11 mouse cellular contexts compared by ENCODE assay signal in the genomic region with DNA sequence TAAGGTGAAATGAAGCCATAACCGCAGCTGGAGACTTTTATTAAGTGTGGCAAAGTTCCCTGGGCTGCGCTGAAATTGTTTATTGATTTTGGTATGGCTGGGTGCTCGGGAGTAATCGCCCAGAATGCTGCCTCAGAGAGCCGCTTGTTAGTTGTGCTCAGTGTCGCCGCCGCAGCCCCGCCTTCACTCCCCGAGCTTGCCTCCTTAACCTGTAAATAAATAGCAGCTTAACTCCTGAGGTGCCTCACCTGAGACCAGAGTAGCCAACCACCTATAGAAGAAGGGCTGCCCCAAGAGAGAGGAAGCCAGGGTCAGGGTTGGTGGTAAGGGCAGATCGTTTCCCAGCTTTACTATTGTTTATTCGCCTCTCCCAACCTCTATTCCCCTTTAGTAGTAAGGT. TPM values are rescaled to one million over a fixed set of nuclear protein-coding genes. Genes with fewer than 3 reads are reported as not detected.
A peak's percentile ranks its signal among the peaks of the same experiment; 100 is the strongest.
DNase-seq lines count a peak whose midpoint lies in the region; ATAC-seq and TF ChIP-seq lines count a peak whose summit lies in the region.
"Had no signal": no experiment of that assay in that cellular context is flagged by ENCODE, and none has a peak within 500 bp of the region (broad histone marks: within the 10 kb centered on the region; RNA-seq: fewer than 3 reads in every experiment).

No protein-coding gene starts in this region.

- no peak for ATAC-seq in embryonic facial prominence, embryonic 11.5 days (replicated peaks; ENCODE audit: insufficient number of reproducible peaks, low FRiP score, low TSS enrichment, low read depth)
- ATAC-seq: activated CD4-positive, CD25-positive, alpha-beta regulatory T cell, adult 4 months had no signal

- no peak overlapping the region for H3K27ac ChIP-seq in kidney, adult 2 months (ENCODE audit: insufficient read depth, low read depth, low read length)
- H3K27ac ChIP-seq in embryonic facial prominence, embryonic 11.5 days (replicated peaks; ENCODE audit: low read depth, low read length) = no peak overlapping the region
- H3K27ac ChIP-seq: lung, embryonic 15.5 days had no signal

- no peaks in the 10 kb centered on the region for H3K36me3 ChIP-seq in kidney, adult 2 months (ENCODE audit: control insufficient read depth, insufficient read depth, low read length)
- no peaks in the 10 kb centered on the region for H3K36me3 ChIP-seq in embryonic facial prominence, embryonic 11.5 days (replicated peaks; ENCODE audit: control insufficient read depth, insufficient read depth, low read depth, low read length)
- H3K36me3 ChIP-seq: lung, embryonic 15.5 days had no signal

- TF ChIP-seq CTCF in kidney, adult 2 months (conservative IDR thresholded peaks at IDR 0.05; ENCODE audit: insufficient read depth, insufficient read length, low read depth, low read length) = no peak

- no peaks in the 10 kb centered on the region for H3K27me3 ChIP-seq in kidney, adult 2 months (replicated peaks; ENCODE audit: control insufficient read depth, insufficient read depth, low read length)
- H3K27me3 ChIP-seq in embryonic facial prominence, embryonic 11.5 days (ENCODE audit: control insufficient read depth, insufficient read depth, low read length) = no peaks in the 10 kb centered on the region

- H3K9ac ChIP-seq in embryonic facial prominence, embryonic 11.5 days (replicated peaks; ENCODE audit: low read length) = 0 out of 2 replicates have a peak overlapping the region, but pooled peaks have one; percentile 2
- H3K9ac ChIP-seq: lung, embryonic 15.5 days had no signal

- DNase-seq in kidney, adult 2 months = peak; percentile 12
- no peak for DNase-seq in kidney, adult 11 months
- DNase-seq in embryonic facial prominence, embryonic 11.5 days (ENCODE audit: low spot score) = peak; percentile 8
- peak; percentile 4 for DNase-seq in kidney, postnatal 14 days
- peak; percentile 46 for DNase-seq in retina, embryonic 14.5 days (ENCODE audit: low spot score)
- DNase-seq in layer of hippocampus, adult 11-12 months (ENCODE audit: low spot score) = no peak
- DNase-seq in cerebellum, postnatal 25 days = no peak
- DNase-seq: heart, postnatal 14 days; right cerebral cortex, postnatal 14 days had no signal

- no peaks in the 10 kb centered on the region for H3K4me1 ChIP-seq in kidney, adult 2 months (ENCODE audit: control insufficient read depth, insufficient read depth, low read length)
- no peaks in the 10 kb centered on the region; the same call in 1 of the 2 replicates for H3K4me1 ChIP-seq in embryonic facial prominence, embryonic 11.5 days (ENCODE audit: control insufficient read depth, insufficient read depth, low read length)
- H3K4me1 ChIP-seq: lung, embryonic 15.5 days had no signal

- 11% methylated on average over 12 of the region's 12 CpGs for WGBS in kidney, adult 2 months
- WGBS in embryonic facial prominence, embryonic 11.5 days = 13% methylated on average over 12 of the region's 12 CpGs

- no peak overlapping the region; the same call in 1 of the 2 replicates for H3K4me2 ChIP-seq in embryonic facial prominence, embryonic 11.5 days (ENCODE audit: low read depth, low read length)
- H3K4me2 ChIP-seq: lung, embryonic 15.5 days had no signal

- H3K4me3 ChIP-seq in kidney, adult 2 months (ENCODE audit: insufficient read depth, low read depth, low read length) = no peak overlapping the region
- no peak overlapping the region for H3K4me3 ChIP-seq in embryonic facial prominence, embryonic 11.5 days (ENCODE audit: low read depth, low read length)
- H3K4me3 ChIP-seq: lung, embryonic 15.5 days had no signal

- H3K9me3 ChIP-seq in embryonic facial prominence, embryonic 11.5 days (replicated peaks; ENCODE audit: control insufficient read depth, low read length) = no peaks in the 10 kb centered on the region
- H3K9me3 ChIP-seq: lung, embryonic 15.5 days had no signal

- TF ChIP-seq POLR2A in kidney, adult 2 months (IDR thresholded peaks at IDR 0.05; ENCODE audit: low read depth, low read length) = no peak

RNA-seq across cellular contexts. Expression of gene Esrrb, which starts 40.3 kb away (rescaled TPM):
- 16.7 and 21.5 TPM in 2 replicates for polyA plus RNA-seq in kidney, adult 2 months (2012; rRNA removed)
- polyA plus RNA-seq in embryonic facial prominence, embryonic 11.5 days (2014; fragmentation: Nextera tagmentation; extraction: Ambion mirVana) = 0.14 and 0.38 TPM in 2 replicates
- polyA plus RNA-seq: activated CD4-positive, CD25-positive, alpha-beta regulatory T cell, adult 4 months had no signal

Comparison
In these comparisons a context has a peak if more than half of its experiments do, and no peak if none do; other contexts are left out.
1. DNase-seq: peak in kidney, adult 2 months (single experiment), embryonic facial prominence, embryonic 11.5 days (single experiment), kidney, postnatal 14 days (single experiment) and retina, embryonic 14.5 days (single experiment); none in kidney, adult 11 months (single experiment), layer of hippocampus, adult 11-12 months (single experiment) and cerebellum, postnatal 25 days (0 of 2).
2. RNA of gene Esrrb, which starts 40.3 kb away (polyA plus RNA-seq): 16.7 to 21.5 TPM in kidney, adult 2 months; 0.14 to 0.38 TPM in embryonic facial prominence, embryonic 11.5 days; every median in the first group is over 10 times any median in the second.